Mouse (Mus musculus) frontal cortex, postnatal 36 days (tissue): Measurements from ENCODE around the gene Shisa5.

Source experiments
- DNase-seq, 2 experiments: peaks; one replicate each; pipeline ENCODE4 v3.0.0; 2022; ENCODE audit warnings: low spot score in 2 of 2

Shisa5 gene

GRCm38 (mm10) chr9:109038086-109038895 is at the start of gene Shisa5:
Gene Shisa5 (plus strand): TSS chr9:109038565.
- no peak for DNase-seq

- peak in 1 of 2 experiments; percentile 34 for DNase-seq
Measured at GRCm38 (mm10) chr9:108989802-108990461, 48.4 kb upstream of the Shisa5 start.

DNA sequence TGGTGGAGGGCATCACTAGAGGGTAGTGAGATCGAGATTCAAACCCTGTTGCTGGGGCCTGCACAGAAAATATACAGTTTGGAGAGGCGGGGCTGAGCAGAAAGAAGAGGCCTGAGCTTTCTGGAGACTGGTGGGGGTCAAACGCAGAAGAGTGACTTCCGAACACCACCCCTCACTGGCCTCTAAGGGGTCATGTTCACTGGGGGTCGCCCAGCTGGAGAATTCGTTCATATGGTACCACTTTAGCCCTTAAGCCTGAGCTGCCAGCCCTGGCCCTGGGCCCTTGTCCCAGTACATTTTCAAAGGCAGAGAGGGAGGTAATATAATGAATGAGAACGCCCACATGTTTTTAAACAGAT is 47.9 kb upstream of the Shisa5 start:
- DNase-seq: no peak

DNA sequence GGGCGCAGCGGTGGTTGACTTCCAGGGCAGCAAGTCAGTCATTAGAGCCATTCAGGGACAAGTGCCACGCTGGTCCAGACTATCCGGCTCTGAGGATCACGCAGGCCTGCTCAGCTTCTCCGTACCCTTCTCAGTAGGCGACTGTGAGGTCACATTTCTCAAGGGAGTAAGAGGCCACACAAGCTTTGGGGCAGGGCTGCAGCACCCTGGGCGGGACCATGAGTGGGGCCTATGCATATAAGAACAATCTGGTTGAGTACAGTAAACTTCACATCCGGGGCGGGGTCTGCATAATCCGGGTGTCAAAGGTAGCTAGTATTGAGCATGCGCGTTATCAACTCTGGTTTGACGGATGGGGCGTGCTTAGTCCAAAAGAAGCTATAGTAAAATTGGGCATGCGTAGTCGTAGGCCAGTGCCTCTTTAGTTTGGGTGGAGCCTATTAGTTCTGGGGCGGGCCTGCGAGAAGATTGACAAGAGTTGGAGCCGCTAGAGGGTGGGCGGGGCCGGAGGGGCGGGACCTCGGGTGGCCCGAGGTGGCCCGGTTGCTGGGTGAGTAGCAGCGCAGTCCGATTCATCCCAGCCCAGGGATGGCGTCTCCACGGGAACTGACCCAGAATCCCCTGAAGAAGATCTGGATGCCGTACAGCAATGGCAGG is 46.8 kb upstream of the Shisa5 start, which contains the start of gene Pfkfb4:
TSS of gene Pfkfb4 (plus strand) at position 351 of the 657 bp plus-strand sequence.
- peak; percentile 91 to 95 for DNase-seq

DNA sequence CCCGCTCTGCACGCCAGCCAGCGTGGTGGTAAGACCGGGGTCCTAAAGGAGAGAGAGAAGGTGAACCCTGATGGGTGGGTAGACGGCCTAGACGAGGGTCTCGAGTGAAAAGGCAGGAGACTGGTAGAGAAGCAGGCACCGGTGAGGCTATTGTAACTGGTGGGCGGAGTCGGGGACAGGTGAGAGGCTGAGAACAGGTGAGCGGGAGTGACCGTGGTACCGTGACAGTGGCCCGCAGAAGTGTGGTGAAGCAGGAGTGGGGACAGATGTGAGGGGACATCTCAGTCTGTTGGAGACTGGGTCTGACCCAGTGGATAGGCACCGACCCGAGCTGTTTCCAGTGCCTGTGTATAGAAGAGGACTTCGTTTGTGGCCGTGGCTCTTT is 46.3 kb upstream of the Shisa5 start:
- no peak for DNase-seq

- DNase-seq: no peak
Measured at GRCm38 (mm10) chr9:108992620-108993361, 45.6 kb upstream of the Shisa5 start.

DNA sequence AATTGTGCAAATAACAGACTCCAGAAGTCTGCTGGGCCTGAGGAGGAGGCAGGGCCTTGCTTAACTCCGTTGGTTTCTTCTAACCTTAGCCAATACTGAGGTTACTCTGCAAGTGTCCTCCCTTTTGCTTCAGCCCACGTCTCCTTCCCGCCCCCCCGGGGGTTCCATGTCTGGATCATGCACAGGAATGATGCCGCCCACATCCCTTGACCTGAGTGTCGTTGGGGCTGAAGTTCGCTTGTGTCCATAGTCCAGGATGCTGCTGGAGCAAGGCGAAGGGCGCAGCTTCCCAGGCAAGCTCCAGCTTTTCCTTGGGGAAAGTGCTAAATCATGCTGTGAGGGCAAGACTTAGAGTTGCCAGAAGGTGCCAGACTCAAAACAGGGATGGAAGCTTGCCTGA is 42.0 kb upstream of the Shisa5 start:
- no peak for DNase-seq

DNA sequence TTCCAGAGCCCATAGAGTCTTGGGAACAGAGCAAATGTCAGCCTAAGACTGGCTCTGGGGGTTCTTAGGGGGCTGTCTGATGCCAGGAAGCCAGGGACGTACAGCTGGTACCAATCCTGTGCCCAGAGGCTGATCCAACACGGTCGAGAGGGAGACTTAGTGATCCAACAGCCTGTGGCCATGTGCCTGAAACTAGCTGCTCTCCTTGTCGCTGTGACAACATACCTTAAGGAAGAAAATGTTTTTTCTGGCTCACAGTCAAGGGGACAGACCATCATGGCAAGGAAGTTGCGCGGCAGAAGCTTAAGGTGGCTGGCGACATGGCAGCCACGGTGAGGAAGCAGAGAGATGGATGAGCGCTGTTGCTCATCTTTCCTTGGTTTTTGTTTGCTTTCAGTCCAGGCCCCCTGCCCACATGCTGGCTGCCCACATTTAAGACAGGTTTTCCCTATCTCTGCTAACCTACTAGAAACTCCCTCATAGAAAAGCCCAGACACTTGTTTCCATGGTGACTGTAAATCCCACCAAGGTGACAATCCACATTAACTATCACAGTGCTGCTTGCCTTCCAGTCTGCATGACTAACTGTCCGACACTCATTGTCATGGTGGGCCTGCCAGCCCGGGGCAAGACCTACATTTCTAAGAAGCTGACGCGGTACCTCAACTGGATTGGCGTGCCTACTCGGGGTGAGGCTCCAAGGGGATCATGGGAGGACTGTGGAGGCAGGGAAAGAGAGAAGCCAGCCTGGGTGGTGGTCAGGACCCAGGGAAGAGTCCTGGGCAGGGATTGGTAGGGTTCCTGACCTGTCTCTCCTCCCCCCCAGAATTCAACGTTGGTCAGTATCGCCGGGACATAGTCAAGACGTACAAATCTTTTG is 39.8 kb upstream of the Shisa5 start:
- no peak for DNase-seq

- DNase-seq: no peak
Measured at GRCm38 (mm10) chr9:108999167-108999526, 39.2 kb upstream of the Shisa5 start.

GRCm38 (mm10) chr9:109000726-109001125 is 37.6 kb upstream of the Shisa5 start:
- DNase-seq: peak; percentile 51 to 76

GRCm38 (mm10) chr9:109003201-109003600 is 35.2 kb upstream of the Shisa5 start:
- DNase-seq: peak; percentile 58 to 62

- no peak for DNase-seq
Measured at GRCm38 (mm10) chr9:109007025-109007780, 31.2 kb upstream of the Shisa5 start.

DNA sequence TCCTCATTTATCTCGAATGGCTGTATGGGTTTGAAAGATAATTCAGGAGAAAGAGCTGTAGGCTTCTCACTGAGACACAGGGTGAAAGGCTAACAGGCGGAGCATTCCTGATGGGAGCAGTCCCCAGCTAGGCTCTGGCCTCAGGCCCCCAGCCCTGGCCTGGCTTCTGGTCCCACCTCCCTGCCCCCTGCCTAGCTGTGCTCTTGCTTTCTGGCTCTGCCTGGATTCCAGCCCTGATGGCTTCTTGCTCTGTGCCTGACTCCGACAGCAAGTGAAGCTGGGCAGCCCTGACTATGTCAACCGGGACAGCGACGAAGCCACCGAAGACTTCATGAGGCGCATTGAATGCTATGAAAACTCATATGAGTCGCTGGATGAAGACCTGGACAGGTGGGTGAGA is 30.3 kb upstream of the Shisa5 start:
- DNase-seq: no peak

GRCm38 (mm10) chr9:109008994-109009635 is 29.2 kb upstream of the Shisa5 start:
- peak in 1 of 2 experiments; percentile 66 for DNase-seq

DNA sequence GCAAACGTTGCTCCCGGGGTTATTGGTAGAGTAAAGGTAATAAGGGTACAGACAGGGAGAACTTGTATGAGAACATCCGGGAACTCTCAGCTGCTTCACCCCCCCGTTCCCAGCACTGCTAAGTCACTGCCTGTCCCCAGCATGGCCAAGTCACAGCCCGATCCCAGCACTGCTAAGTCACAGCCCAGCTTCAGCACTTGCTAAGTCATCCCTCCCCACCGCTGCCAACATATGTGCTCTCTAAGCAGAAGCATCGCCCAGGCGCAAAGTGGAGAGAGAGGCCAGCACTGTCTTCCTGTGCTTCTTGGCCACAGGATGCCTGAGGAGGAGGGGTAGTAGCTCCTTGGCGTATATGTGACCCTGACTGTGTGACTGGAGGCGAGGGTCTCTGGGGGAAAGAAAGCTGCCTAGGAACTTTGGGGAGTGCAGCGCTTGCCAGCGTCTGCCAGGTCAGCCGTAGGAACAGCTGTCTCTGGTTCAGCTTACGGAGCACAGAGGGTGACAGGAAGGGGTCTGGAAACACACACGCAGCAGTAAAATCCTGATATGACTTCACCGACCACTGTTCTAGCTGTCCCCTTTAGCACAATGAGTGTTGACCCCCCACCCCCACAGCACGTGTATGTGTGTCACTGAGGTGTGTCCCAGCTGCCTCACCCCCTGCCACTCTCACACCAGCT is 28.6 kb upstream of the Shisa5 start:
- DNase-seq: peak; percentile 67 to 68

DNA sequence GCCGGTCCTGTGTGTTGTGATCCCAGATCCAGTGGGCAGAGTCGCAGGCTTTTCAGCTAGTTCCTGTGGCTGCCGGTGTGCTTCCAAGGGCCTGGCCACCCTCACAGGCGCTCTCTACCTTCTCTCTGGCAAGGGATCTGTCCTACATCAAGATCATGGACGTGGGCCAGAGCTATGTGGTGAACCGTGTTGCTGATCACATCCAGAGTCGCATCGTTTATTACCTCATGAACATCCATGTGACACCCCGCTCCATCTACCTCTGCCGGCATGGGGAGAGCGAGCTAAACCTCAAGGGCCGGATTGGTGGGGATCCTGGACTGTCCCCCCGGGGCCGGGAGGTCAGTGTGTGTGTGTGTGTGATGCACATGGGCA is 28.1 kb upstream of the Shisa5 start:
- no peak for DNase-seq

GRCm38 (mm10) chr9:109015397-109015796 is 23.0 kb upstream of the Shisa5 start:
- no peak for DNase-seq

DNA sequence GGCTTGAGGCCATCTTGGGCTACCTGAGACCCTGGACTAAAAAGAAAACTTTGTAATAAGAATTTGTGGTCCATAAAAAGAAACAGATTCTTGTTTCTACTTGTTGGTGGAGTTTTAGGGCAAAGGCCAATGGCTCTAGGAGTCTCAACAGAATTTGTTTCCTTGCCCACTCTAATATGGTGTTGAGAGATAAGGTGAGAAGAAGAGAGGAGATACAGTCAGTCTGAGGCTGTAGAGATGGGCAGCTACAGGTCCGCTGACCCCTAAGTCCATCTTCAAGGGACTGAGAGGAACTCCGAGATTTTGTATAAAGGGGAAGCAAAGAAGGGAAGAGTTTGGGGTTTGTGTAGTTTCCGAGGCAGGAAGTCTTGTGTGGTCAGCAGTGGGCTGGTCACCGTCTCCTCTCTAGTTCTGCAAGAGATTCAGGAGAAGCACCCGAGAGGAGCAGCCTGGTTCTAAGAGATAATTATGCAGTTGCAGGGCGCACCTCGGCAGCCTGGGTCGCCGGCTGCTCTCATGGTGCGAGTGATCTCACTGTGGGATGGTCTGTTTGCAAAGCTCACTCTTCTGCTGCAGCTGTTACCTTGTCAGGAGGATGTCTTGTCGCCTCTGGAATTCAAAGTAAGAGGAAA is 21.3 kb upstream of the Shisa5 start:
- DNase-seq: no peak

GRCm38 (mm10) chr9:109021428-109021827 is 16.9 kb upstream of the Shisa5 start:
- DNase-seq: no peak
